Mouse (Mus musculus): Measurements from ENCODE around the gene Tmem265. TPM values are rescaled to one million over a fixed set of nuclear protein-coding genes. Genes with fewer than 3 reads are reported as not detected.

Tmem265 gene
- total RNA-seq, 2 experiments from 2014 or later, result 1.7 TPM; not detected in 1

Other genes with a start within 250 kb of the Tmem265 start
- 1.2 TPM in 1 of 2 replicates, not detected in the other for gene Zfp768, start 215.8 kb upstream of the Tmem265 start, total RNA-seq (2015; ENCODE audit: low replicate concordance)
- gene Zfp768, start 215.8 kb upstream of the Tmem265 start, total RNA-seq (2017; ENCODE audit: low replicate concordance), result 0.94 and 1.5 TPM in 2 replicates
- gene Zfp747, start 185.3 kb upstream of the Tmem265 start, total RNA-seq (2015; ENCODE audit: low replicate concordance), result 0.42 and 1.2 TPM in 2 replicates
- gene Zfp747, start 185.3 kb upstream of the Tmem265 start, total RNA-seq (2017; ENCODE audit: low replicate concordance), result 1.0 and 1.3 TPM in 2 replicates
- 0.38 TPM in 1 of 2 replicates, not detected in the other for gene 9130019O22Rik, start 174.2 kb upstream of the Tmem265 start, total RNA-seq (2015; ENCODE audit: low replicate concordance)
- 1.4 and 1.8 TPM in 2 replicates for gene 9130019O22Rik, start 174.2 kb upstream of the Tmem265 start, total RNA-seq (2017; ENCODE audit: low replicate concordance)
- not detected in 2 replicates for gene E430018J23Rik, start 167.8 kb upstream of the Tmem265 start, total RNA-seq (2015; ENCODE audit: low replicate concordance)
- gene E430018J23Rik, start 167.8 kb upstream of the Tmem265 start, total RNA-seq (2017; ENCODE audit: low replicate concordance), result 0.28 and 3.4 TPM in 2 replicates
- 0.19 and 3.6 TPM in 2 replicates for gene Zfp764, start 154.6 kb upstream of the Tmem265 start, total RNA-seq (2015; ENCODE audit: low replicate concordance)
- 2.5 TPM in 1 of 2 replicates, not detected in the other for gene Zfp764, start 154.6 kb upstream of the Tmem265 start, total RNA-seq (2017; ENCODE audit: low replicate concordance)
- 8.4 and 26.9 TPM in 2 replicates for gene Zfp688, start 139.3 kb upstream of the Tmem265 start, total RNA-seq (2015; ENCODE audit: low replicate concordance)
- 1.0 and 3.5 TPM in 2 replicates for gene Zfp688, start 139.3 kb upstream of the Tmem265 start, total RNA-seq (2017; ENCODE audit: low replicate concordance)
- gene Zfp689, start 112.2 kb upstream of the Tmem265 start, total RNA-seq (2015; ENCODE audit: low replicate concordance), result not detected in 2 replicates
- 0.26 and 2.4 TPM in 2 replicates for gene Zfp689, start 112.2 kb upstream of the Tmem265 start, total RNA-seq (2017; ENCODE audit: low replicate concordance)
- gene Prr14, start 101.8 kb upstream of the Tmem265 start, total RNA-seq (2015; ENCODE audit: low replicate concordance), result 65.2 and 71.7 TPM in 2 replicates
- gene Prr14, start 101.8 kb upstream of the Tmem265 start, total RNA-seq (2017; ENCODE audit: low replicate concordance), result 25.4 and 41.3 TPM in 2 replicates
- gene Fbrs, start 82.2 kb upstream of the Tmem265 start, total RNA-seq (2015; ENCODE audit: low replicate concordance), result 154 and 157 TPM in 2 replicates
- gene Fbrs, start 82.2 kb upstream of the Tmem265 start, total RNA-seq (2017; ENCODE audit: low replicate concordance), result 61.2 and 79.1 TPM in 2 replicates
- 51.9 and 52.5 TPM in 2 replicates for gene Srcap, start 49.4 kb upstream of the Tmem265 start, total RNA-seq (2015; ENCODE audit: low replicate concordance)
- 59.9 and 65.1 TPM in 2 replicates for gene Srcap, start 49.4 kb upstream of the Tmem265 start, total RNA-seq (2017; ENCODE audit: low replicate concordance)
- 27.9 and 44.5 TPM in 2 replicates for gene Gm42715, start 41.8 kb upstream of the Tmem265 start, total RNA-seq (2015; ENCODE audit: low replicate concordance)
- gene Gm42715, start 41.8 kb upstream of the Tmem265 start, total RNA-seq (2017; ENCODE audit: low replicate concordance), result 17.4 and 34.6 TPM in 2 replicates
- gene Phkg2, start 11.9 kb downstream of the Tmem265 start, total RNA-seq (2015; ENCODE audit: low replicate concordance), result 35.1 and 44.2 TPM in 2 replicates
- 16.2 and 40.8 TPM in 2 replicates for gene Phkg2, start 11.9 kb downstream of the Tmem265 start, total RNA-seq (2017; ENCODE audit: low replicate concordance)
- gene Ccdc189, start 27.2 kb downstream of the Tmem265 start, total RNA-seq (2015; ENCODE audit: low replicate concordance), result 4.0 and 14.0 TPM in 2 replicates
- gene Ccdc189, start 27.2 kb downstream of the Tmem265 start, total RNA-seq (2017; ENCODE audit: low replicate concordance), result 26.1 and 31.4 TPM in 2 replicates
- gene Rnf40, start 27.4 kb downstream of the Tmem265 start, total RNA-seq (2015; ENCODE audit: low replicate concordance), result 17.1 and 18.1 TPM in 2 replicates
- gene Rnf40, start 27.4 kb downstream of the Tmem265 start, total RNA-seq (2017; ENCODE audit: low replicate concordance), result 41.8 and 86.0 TPM in 2 replicates
- gene Zfp629, start 54.4 kb downstream of the Tmem265 start, total RNA-seq (2015; ENCODE audit: low replicate concordance), result 0.77 and 0.84 TPM in 2 replicates
- 2.0 and 3.2 TPM in 2 replicates for gene Zfp629, start 54.4 kb downstream of the Tmem265 start, total RNA-seq (2017; ENCODE audit: low replicate concordance)
- 28.8 and 41.3 TPM in 2 replicates for gene Bcl7c, start 147.5 kb downstream of the Tmem265 start, total RNA-seq (2015; ENCODE audit: low replicate concordance)
- gene Bcl7c, start 147.5 kb downstream of the Tmem265 start, total RNA-seq (2017; ENCODE audit: low replicate concordance), result 3.8 and 4.3 TPM in 2 replicates
- gene Ctf1, start 151.3 kb downstream of the Tmem265 start, total RNA-seq (2015; ENCODE audit: low replicate concordance), result 0.63 TPM in 1 of 2 replicates, not detected in the other
- gene Ctf1, start 151.3 kb downstream of the Tmem265 start, total RNA-seq (2017; ENCODE audit: low replicate concordance), result not detected in 2 replicates
- gene Ctf2, start 170.8 kb downstream of the Tmem265 start, total RNA-seq (2015; ENCODE audit: low replicate concordance), result not detected in 2 replicates
- gene Ctf2, start 170.8 kb downstream of the Tmem265 start, total RNA-seq (2017; ENCODE audit: low replicate concordance), result not detected in 2 replicates
- gene Fbxl19, start 183.2 kb downstream of the Tmem265 start, total RNA-seq (2015; ENCODE audit: low replicate concordance), result 2.7 and 6.0 TPM in 2 replicates
- gene Fbxl19, start 183.2 kb downstream of the Tmem265 start, total RNA-seq (2017; ENCODE audit: low replicate concordance), result 3.1 and 6.2 TPM in 2 replicates
- 2.9 and 9.0 TPM in 2 replicates for gene Orai3, start 208.4 kb downstream of the Tmem265 start, total RNA-seq (2015; ENCODE audit: low replicate concordance)
- 5.7 and 9.8 TPM in 2 replicates for gene Orai3, start 208.4 kb downstream of the Tmem265 start, total RNA-seq (2017; ENCODE audit: low replicate concordance)
- gene Setd1a, start 215.3 kb downstream of the Tmem265 start, total RNA-seq (2015; ENCODE audit: low replicate concordance), result 3.8 and 18.2 TPM in 2 replicates
- gene Setd1a, start 215.3 kb downstream of the Tmem265 start, total RNA-seq (2017; ENCODE audit: low replicate concordance), result 8.9 and 11.3 TPM in 2 replicates
- gene Gm49388, start 224.2 kb downstream of the Tmem265 start, total RNA-seq (2015; ENCODE audit: low replicate concordance), result 7.5 TPM in 1 of 2 replicates, not detected in the other
- gene Gm49388, start 224.2 kb downstream of the Tmem265 start, total RNA-seq (2017; ENCODE audit: low replicate concordance), result 2.0 and 5.3 TPM in 2 replicates
- gene Hsd3b7, start 239.2 kb downstream of the Tmem265 start, total RNA-seq (2015; ENCODE audit: low replicate concordance), result 2.7 and 9.2 TPM in 2 replicates
- 3.8 and 4.3 TPM in 2 replicates for gene Hsd3b7, start 239.2 kb downstream of the Tmem265 start, total RNA-seq (2017; ENCODE audit: low replicate concordance)